9 mouse cellular contexts compared by ENCODE assay signal in genomic region chr2:60883931-60884330, GRCm38 (mm10).
A peak's percentile ranks its signal among the peaks of the same experiment; 100 is the strongest.
DNase-seq lines count a peak whose midpoint lies in the region; ATAC-seq and TF ChIP-seq lines count a peak whose summit lies in the region.
"Had no signal": no experiment of that assay in that cellular context is flagged by ENCODE, and none has a peak within 500 bp of the region (broad histone marks: within the 10 kb centered on the region; RNA-seq: fewer than 3 reads in every experiment).

No protein-coding gene starts in this region.

- peak overlapping the region; percentile 77 for H3K27ac ChIP-seq in hindbrain, embryonic 10.5 days
- no peak overlapping the region for H3K27ac ChIP-seq in hindbrain, embryonic 14.5 days
- peak overlapping the region; percentile 70 for H3K27ac ChIP-seq in bone marrow, adult 2 months (ENCODE audit: control insufficient read depth, insufficient read depth, low read depth, low read length, poor library complexity)
- H3K27ac ChIP-seq in macrophage, result peak overlapping the region; percentile 61
- no peak overlapping the region for H3K27ac ChIP-seq in forebrain, embryonic 15.5 days (replicated peaks)

- TF ChIP-seq POLR2A in bone marrow, adult 2 months (IDR thresholded peaks at IDR 0.05; ENCODE audit: borderline replicate concordance, control insufficient read depth, low read depth, low read length), result no peak

- DNase-seq in hindbrain, embryonic 10.5 days (ENCODE audit: low spot score), result peak; percentile 58
- no peak for DNase-seq in hindbrain, embryonic 14.5 days (ENCODE audit: low spot score)
- DNase-seq in kidney, postnatal 10 days, result peak; percentile 53
- DNase-seq in testis, postnatal 14 days (ENCODE audit: low spot score), result no peak
- no peak for DNase-seq in urinary bladder, postnatal 14 days (ENCODE audit: low spot score)

- H3K27me3 ChIP-seq in hindbrain, embryonic 10.5 days (ENCODE audit: insufficient read depth, poor library complexity, severe bottlenecking), result peaks cover 10% of the 10 kb centered on the region; the same call in 1 of the 2 replicates
- H3K27me3 ChIP-seq in hindbrain, embryonic 14.5 days (ENCODE audit: control insufficient read depth, insufficient read depth, low read length), result no peaks in the 10 kb centered on the region
- peaks cover 44% of the 10 kb centered on the region for H3K27me3 ChIP-seq in forebrain, embryonic 15.5 days

- no peaks in the 10 kb centered on the region for H3K36me3 ChIP-seq in hindbrain, embryonic 10.5 days
- no peaks in the 10 kb centered on the region for H3K36me3 ChIP-seq in hindbrain, embryonic 14.5 days (replicated peaks; ENCODE audit: control insufficient read depth, insufficient read depth)
- no peaks in the 10 kb centered on the region for H3K36me3 ChIP-seq in macrophage (ENCODE audit: inconsistent target)
- H3K36me3 ChIP-seq in forebrain, embryonic 15.5 days, result no peaks in the 10 kb centered on the region

- peaks cover 16% of the 10 kb centered on the region for H3K79me2 ChIP-seq in macrophage (ENCODE audit: inconsistent target)

- no peaks in the 10 kb centered on the region for H3K9me3 ChIP-seq in hindbrain, embryonic 10.5 days
- no peaks in the 10 kb centered on the region for H3K9me3 ChIP-seq in hindbrain, embryonic 14.5 days (ENCODE audit: control insufficient read depth, low read length)
- no peaks in the 10 kb centered on the region for H3K9me3 ChIP-seq in forebrain, embryonic 15.5 days

- no peak overlapping the region for H3K4me3 ChIP-seq in hindbrain, embryonic 10.5 days
- H3K4me3 ChIP-seq in hindbrain, embryonic 14.5 days (replicated peaks; ENCODE audit: low read length), result no peak overlapping the region
- no peak overlapping the region for H3K4me3 ChIP-seq in bone marrow, adult 2 months (replicated peaks; ENCODE audit: control insufficient read depth, low read depth, low read length)
- H3K4me3 ChIP-seq in macrophage (ENCODE audit: inconsistent target), result no peak overlapping the region
- H3K4me3 ChIP-seq in forebrain, embryonic 15.5 days, result no peak overlapping the region
- H3K4me3 ChIP-seq: megakaryocyte, embryonic 14.5 days had no signal

- WGBS in hindbrain, embryonic 10.5 days, result 18% methylated on average over 4 of the region's 4 CpGs
- 51% methylated on average over 4 of the region's 4 CpGs for WGBS in hindbrain, embryonic 14.5 days
- WGBS in bone marrow, adult 2 months, result 20% methylated on average over 4 of the region's 4 CpGs
- WGBS in macrophage (ENCODE audit: missing documents), result 7% methylated on average over 3 of the region's 4 CpGs
- 59% methylated on average over 4 of the region's 4 CpGs for WGBS in forebrain, embryonic 15.5 days

- peaks cover 50% of the 10 kb centered on the region for H3K4me1 ChIP-seq in hindbrain, embryonic 10.5 days (replicated peaks)
- peaks cover 22% of the 10 kb centered on the region for H3K4me1 ChIP-seq in hindbrain, embryonic 14.5 days (replicated peaks; ENCODE audit: control insufficient read depth, insufficient read depth, low read length)
- peaks cover 2% of the 10 kb centered on the region; the same call in 1 of the 2 replicates for H3K4me1 ChIP-seq in bone marrow, adult 2 months (ENCODE audit: control insufficient read depth, insufficient read depth, low read length)
- H3K4me1 ChIP-seq in forebrain, embryonic 15.5 days, result peaks cover 17% of the 10 kb centered on the region

- ATAC-seq in hindbrain, embryonic 14.5 days (ENCODE audit: low FRiP score), result no peak
- ATAC-seq in forebrain, embryonic 15.5 days (replicated peaks), result no peak

- no peak for TF ChIP-seq CTCF in bone marrow, adult 2 months (IDR thresholded peaks at IDR 0.05; ENCODE audit: control insufficient read depth, insufficient read depth, low read length)

- no peak overlapping the region for H3K9ac ChIP-seq in hindbrain, embryonic 14.5 days
- no peak overlapping the region for H3K9ac ChIP-seq in forebrain, embryonic 15.5 days (replicated peaks)

- no peak overlapping the region for H3K4me2 ChIP-seq in hindbrain, embryonic 14.5 days (replicated peaks)
- no peak overlapping the region for H3K4me2 ChIP-seq in forebrain, embryonic 15.5 days (replicated peaks)

Comparison
In these comparisons a context has a peak if more than half of its experiments do, and no peak if none do; other contexts are left out.
1. DNase-seq: peak in hindbrain, embryonic 10.5 days (single experiment) and kidney, postnatal 10 days (single experiment); none in hindbrain, embryonic 14.5 days (single experiment), testis, postnatal 14 days (single experiment) and urinary bladder, postnatal 14 days (single experiment).
2. H3K27ac ChIP-seq: peak in hindbrain, embryonic 10.5 days (single experiment), bone marrow, adult 2 months (single experiment) and macrophage (single experiment); none in hindbrain, embryonic 14.5 days (single experiment) and forebrain, embryonic 15.5 days (single experiment).